Mouse (Mus musculus) brain, embryonic 18.5 days (tissue): ENCODE data around the gene Btbd3.

ENCODE experiments used
- DNase-seq: peaks from one replicate; pipeline ENCODE4 v3.0.0-alpha.2; 2012; ENCODE audit warnings: low read depth, low spot score

Gene Btbd3

DNA sequence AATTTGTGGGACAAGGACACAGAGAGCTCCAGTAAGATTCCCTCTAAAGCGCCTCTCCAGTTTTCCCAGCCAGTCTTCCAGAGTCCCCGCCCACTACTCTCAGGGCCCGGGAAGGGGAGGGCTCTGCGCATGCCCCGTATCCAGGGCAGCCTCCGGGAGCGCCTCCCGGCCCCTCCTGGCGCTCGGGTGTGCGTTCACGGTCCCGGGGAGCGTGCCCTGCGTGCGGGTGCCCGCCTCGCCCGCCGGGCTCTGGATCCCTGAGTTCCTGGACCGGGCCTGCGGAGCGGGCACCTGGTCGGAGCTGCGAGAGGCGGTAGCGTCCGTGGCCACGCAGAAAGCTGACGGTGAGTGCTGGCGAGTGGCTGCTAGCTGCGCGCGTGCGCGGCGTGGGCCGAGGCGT, at the start of gene Btbd3:
TSS of gene Btbd3 (plus strand) at position 155 of the 400 bp plus-strand sequence.
- peak; percentile 83 for DNase-seq

DNA sequence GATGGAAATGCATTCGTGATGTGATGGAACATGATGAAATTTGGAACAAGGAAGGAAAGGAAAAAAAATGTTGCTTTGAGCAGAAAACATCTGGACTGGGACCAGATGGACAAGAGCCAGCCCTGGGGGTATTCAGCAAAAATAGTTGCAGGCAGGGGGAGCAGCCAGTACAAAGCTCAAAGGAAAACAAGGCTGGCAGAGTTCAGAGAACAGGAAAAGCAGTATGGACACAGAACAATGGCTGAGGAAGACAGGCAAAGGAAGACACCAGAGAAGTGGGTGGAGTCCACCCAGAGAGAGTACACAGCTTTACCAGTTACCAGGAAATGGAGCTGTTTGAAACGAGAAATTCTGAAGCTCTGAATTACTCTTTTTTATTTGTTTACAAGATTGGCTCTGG, 40.8 kb upstream of the Btbd3 start:
- DNase-seq, result no peak

DNA sequence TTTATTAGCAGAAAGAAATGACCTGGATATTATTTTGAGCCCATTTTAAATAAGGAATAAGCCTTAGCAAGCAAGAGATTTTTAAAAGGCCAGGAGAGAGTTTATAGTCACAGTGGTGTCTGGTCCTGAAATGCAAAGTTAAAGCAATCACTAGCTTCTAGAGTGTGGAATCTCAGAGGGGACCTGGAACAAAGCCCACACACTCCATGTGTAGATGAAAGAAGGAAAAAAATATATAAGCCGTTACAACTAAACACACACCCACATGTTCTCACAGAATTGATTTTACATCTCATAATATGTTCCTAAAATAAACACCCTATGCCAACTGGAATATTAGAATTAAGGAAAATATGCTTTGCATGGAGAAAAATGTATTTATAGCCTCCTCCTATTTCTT, 36.1 kb upstream of the Btbd3 start:
- no peak for DNase-seq

DNA sequence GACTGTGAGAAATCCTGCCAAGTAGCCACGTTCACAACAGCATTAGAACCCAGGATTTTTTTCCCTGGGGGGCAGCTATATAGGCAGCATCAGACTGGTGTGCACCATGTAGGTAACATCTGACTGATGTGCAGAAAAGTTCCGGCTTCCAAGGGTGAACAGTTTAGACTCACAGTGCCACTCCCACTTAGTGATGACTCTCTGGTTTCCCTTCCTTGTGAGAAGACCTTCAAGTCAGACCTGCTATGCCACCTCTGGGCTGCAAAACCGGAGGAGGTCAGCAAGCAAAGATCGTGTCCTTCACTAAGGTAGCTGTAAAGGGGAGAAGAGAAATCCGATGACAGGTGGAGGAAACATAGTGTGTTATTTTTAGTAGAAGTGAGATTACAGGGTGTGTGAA, 24.1 kb upstream of the Btbd3 start:
- DNase-seq, result no peak

DNA sequence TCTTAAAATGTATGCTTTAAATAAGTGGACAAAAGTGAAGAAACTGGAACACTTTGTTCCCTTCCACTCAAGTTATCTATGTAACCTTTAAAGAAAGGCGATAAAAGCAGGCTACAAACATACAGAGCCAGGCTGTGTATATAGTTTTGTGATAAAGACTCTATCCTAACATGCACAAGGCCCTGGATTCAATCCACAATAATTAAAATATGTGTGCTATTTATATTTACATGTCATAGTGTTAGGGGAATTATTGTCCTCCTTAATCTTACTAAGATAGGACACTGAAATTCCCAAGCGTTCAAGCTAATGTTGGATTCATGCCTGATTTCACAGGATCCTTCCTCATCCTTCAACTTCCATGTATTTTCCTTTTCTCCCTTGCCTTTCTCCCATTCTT, 20.2 kb upstream of the Btbd3 start:
- no peak for DNase-seq

DNA sequence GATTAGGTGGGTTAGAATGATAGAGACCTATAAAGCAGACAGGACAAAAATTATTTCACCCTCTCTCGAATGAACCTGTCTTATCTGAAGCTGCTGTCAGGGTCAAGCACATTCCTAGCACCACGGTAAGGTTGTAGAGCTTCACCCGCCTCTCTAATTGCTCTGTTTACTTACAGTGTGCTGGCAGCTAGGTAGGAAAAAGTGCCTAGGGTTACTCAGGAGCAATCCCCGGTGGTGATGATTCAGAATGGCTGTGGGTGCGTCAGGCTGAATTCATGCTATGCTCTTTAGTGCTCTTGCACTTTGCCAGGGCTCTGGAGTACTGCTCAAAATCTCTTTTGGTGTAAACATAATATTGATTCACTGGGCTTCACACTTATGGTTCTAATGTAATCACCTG, 13.9 kb upstream of the Btbd3 start:
- no peak for DNase-seq

DNA sequence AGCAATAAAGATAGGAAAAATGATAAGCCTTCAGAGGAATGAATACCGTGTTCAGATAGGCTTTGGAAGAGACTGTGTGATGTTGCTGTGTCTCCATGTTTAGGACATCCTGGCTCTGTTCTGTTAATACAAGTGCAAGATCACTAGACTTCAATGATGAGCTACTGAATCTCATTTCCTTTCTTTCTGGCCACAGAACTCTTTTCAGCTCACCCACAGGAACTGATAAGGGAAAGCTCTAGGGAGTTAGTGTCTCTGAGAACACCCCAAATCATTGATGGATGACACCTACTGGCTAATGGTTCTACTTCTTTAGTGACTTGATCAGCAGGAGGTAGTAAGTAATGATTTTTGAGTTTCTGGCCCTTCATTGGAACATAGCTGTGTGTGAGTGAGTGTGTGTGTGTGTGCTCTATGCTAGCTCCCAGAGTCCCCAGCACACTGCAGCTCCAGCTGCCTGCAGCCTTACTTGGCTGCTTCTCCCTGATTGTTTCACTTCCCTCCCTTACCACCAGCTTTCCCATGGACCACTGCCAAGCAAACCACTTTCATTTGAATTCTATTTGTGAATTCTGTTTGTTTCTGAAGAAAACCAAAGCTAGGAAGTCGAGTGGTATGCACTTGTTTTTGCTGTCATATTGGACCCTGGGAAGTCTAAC, 10.6 kb upstream of the Btbd3 start:
- DNase-seq, result peak; percentile 55

DNA sequence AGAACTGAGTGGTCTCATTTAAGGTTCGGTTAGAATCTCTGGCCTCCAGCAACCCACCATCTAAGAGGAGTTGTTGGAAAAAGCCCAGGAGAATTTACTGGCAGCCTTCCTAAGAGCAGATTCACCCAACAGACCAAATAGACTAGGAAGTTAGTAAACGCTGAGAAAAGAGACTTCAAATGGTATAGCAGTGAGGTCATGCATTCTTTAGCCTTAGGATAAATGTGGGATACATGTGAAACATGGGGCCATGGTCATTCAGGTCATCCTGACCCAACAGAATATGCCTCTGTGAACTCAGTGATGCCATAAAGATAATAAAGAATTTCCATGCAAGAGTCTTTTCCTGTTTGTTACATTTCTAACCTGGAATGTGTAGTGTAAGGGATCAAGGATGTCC, 8.4 kb upstream of the Btbd3 start:
- DNase-seq, result no peak

DNA sequence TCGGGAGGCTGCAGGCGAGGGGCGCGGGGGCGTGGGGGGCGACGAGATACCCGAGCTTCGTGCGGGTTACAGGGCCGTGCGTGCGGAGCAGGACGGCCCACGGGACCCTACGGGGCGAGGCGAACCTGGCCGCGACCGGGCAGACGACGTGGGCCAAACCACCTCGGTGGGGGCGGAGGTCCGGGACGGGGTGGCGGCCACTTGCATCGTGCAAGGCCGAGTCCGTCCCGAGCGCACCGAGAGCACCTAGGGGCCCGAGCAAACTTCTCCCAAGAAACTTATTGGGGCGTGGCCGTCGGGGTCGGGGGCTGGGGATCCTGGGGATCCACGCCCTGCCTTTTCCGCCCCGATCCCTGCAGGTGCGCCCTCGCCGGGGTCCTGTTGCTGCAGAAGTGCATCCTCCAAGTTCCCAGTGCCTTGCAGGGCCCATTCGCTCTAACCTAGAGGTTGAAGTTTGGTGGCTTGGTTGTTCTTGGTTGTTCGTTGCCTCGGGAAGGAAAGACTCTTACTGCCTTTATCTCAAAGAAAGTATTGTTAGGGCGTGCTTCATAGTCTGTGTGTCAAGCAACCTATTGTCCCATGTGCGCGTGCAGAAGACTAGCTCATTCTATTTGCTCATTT, 596 bp downstream of the Btbd3 start:
- DNase-seq, result no peak

DNA sequence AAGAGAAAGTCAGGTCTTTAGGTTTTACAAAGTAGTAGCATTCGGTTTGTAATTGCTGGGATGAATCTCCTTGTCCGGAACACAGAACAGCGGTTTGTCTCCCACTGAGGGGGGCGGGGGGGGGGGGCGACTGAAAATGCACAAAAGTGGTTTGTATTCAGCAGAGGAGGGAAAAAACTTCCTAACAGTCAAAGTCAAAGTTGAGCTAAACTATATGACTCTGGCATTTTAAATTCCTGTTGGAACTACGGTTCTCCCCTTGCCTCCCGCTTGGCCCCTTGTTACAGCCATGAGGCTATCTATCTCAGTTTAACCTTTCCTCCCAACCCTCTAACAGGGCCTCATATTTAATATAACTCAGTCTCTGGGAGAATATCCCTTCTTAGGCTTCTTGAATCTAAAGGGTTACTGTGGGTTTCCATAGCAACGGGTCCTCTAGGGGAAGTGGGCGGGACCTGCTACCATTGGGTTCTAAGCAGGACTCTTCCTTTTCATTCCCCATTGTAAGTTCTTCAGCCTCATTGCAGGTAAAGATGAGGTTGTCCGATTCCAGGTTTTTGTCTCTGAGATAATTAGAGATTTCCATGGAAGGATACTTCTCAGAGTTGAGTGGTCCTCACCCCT, 1.4 kb downstream of the Btbd3 start:
- DNase-seq, result peak; percentile 66

DNA sequence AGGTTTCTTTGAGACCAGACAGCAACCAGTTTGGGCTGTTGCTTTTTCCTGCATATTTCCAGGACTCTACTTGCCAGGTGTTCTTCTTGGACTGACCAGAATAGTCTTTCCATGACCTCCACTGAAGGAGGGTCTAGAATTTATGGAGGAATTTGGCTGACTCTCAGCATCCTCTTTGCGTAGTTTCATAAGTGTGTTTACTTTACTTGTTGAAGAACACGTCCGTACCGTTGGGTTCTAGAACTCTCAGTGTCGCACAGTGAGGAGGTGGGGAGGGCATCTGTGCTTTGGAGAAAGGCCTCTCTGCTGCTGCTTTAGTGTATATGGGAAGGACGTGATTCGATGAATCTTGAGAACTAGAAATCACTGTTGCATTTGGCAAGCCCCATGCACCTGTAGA, 4.8 kb downstream of the Btbd3 start:
- no peak for DNase-seq

DNA sequence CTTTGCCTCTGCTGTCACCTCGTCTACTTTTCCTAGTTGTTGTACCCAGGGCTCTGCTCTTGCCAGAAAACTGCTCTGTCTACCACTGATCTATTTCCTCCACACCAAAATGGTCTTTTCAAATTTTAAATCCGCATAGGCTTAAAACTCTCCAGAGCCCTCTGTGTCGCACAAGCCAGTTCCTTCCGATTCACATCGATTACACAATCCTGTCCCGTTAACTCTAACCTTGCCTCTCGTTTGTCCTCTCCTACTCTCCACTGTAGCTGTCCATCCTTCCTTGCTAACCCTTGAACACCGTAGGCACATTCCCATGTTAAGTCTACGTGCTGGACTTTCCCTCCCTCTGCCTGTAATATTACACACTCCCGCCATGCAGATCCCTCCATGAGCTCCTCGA, 6.5 kb downstream of the Btbd3 start:
- DNase-seq, result no peak

DNA sequence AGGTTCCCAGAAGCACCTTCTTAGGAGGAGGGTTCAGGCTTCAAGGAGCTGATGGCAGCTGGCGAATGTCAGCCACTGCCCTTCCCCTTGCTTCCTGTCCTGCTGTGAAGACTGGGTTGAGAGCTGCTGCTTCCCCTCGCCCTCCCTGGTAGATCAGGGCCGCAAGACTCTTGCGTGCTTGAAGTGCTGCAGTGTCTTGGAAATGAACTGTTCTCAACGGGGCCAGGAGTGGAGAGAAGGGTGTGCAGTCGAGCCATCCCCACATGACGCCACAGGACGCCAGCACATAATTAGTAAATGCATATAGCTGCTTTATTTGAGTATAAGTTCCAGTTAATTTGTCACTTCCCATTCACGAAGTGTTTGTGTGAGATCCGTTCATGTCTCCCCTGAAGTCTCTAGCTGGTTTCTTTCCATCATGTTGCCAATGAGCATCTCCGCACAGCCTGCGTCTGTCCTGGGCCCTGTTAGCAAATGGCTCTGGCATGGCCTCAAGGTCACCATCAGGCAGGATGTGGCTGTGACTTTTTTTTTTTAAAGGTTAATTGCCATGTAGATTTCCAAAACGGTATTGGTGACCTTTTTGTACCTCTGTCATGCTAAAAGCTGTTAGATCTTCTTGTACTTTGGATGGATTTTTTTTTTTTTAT, 9.1 kb downstream of the Btbd3 start:
- no peak for DNase-seq

DNA sequence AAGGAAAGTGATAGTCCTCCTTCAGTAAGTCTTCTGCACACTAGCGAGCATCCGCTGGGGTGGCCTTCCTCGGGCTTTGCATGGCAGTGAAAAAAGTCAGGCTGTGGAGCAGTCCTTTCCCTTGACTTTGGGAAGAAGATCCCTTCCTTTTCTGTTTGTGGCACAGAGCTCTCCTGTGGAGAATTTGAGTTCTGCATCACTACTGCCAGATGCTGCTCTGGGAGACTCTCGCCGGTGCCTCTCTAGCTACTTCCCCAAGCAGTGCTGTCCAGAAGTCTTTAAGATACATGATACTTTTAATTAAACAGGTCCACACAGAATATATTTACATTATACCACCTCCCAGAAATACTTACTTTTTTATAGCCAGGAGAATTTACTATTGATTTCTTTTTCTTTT, 10.3 kb downstream of the Btbd3 start:
- no peak for DNase-seq

DNA sequence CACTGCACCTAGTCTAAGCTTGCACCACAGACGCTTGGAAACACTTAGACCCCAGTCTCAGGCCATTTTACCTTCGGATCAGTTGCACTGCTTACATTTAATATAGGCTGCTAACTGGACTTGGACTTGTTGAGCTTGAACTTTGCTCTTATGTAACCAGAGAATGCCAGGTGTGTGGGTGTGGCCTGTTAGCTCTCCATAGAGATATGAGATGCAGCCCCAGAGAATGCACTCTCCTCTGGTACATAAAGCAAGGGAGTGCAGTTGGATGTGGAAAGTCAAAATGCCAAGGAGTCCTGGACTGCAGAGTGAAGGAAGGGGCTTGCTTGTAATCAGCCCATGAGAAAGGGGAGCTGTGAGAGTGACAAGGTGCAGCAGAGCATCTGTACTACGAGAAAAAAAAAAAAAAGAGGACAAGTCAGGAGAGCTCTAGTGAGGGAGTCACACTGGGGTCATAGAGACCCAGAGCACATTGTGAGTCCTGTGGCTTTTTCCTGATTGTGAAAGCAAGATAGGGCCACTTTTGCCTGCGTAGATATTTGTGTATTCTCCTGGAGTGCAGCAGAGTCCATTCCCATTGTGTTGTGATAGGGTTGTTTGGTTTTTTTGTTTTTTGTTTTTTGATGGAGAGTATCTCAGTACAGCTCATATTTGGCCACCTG, 11.6 kb downstream of the Btbd3 start:
- DNase-seq, result no peak

DNA sequence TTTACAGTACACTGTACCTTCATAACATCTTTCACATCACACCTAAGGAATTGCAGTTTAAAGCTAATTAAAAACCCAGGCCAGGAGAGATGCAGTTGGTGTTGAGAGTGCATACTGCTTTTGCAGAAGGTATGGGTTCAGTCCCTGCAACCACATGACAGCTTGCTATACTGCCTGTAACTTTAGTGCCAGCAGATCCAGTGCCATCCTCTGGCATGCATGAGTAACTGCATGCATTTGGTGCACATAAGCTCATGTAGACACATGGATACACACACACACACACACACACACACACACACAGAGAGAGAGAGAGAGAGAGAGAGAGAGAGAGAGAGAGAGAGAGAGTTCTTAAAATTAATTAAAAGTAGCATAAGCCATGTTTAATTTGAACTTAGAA, 13.0 kb downstream of the Btbd3 start:
- DNase-seq, result no peak

DNA sequence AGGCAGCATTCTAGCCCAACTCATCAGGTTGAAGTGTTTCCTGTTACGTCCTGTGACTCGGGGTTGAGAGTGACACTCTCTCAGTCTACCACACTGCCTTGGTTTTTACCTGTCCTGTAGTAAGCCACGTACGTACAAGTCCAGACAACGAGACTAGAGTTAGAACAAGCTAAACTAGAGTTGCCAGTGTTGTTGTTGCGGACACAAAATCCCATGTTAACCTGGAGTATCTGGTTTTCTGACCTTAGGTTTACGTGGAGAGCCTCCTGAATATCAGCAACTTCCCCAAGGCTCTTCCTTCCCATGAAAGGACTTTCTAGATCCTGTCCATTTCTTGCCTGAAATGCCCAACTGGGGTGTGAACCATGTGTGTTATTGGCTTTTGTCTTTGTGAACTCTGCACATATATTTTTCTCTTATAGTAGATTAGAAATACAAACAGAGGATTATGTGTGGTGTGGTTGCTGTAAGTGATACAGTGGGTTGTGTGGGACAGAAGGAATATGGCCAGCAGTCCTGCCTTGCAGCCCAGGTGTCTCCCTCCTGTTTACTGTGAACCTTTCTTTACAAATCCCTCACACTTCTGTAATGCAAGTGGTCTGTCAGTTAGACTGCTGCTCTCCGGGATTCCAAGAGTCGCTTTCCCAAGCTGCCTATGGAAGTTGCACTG, 17.2 kb downstream of the Btbd3 start:
- DNase-seq, result no peak

DNA sequence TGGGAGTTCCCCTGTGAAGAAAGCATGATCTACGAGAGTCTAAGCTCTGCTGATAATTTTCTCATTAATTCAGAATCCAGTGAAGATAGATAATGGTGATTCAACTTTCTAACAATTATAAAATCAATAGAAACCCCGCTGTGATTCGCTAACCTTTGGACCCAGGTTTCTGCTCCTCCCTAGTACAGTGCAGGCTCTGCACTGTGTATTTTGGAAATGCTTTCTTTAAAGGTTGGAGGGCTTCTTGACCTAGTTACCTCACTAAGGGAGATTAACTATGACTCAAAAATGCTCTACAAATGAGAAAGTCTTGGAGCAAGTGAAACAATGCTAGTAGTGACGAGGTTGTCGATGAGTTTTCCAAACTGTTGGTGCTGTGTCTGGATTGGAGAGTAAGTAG, 17.7 kb downstream of the Btbd3 start:
- DNase-seq, result no peak

DNA sequence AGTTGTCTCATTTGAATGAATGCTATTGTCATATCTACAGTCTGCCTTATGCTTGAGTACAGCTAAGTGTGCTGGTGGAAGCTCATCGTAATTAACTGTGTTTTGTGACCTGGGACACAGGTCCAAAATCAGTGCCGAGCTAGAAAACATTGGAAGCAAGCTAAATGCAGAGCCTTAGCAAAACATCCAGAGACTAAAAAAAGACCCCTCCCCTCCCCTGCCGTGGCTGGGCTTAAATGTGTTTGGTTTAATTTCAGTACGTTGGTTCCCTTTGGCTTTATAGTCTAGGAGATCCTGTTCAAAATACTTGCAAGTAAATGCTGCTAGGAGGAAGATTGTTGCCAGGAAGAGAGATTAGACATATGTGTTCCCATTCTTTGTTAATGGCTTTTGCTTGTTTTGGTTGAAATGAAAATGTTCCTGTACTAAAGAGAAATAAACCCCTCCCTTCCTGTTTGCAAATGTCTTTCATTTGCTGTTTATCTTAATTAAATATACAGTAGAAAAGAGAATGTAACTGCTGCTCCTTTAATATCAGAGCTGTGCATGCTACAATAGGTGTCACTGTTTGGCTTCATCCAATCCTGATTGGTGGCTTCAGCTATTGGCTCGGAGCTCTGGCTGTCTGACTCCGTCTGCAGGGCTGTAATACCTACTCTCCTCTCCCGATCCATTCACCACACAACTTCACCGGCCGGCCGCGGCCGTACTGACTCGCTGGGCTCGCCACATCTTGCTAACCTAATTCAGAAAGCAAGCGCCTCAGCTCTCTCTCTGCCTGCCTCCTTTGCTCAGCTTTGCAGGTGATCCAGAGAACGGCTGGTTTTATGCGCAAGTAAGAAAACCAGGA, 21.7 kb downstream of the Btbd3 start:
- peak; percentile 69 for DNase-seq

DNA sequence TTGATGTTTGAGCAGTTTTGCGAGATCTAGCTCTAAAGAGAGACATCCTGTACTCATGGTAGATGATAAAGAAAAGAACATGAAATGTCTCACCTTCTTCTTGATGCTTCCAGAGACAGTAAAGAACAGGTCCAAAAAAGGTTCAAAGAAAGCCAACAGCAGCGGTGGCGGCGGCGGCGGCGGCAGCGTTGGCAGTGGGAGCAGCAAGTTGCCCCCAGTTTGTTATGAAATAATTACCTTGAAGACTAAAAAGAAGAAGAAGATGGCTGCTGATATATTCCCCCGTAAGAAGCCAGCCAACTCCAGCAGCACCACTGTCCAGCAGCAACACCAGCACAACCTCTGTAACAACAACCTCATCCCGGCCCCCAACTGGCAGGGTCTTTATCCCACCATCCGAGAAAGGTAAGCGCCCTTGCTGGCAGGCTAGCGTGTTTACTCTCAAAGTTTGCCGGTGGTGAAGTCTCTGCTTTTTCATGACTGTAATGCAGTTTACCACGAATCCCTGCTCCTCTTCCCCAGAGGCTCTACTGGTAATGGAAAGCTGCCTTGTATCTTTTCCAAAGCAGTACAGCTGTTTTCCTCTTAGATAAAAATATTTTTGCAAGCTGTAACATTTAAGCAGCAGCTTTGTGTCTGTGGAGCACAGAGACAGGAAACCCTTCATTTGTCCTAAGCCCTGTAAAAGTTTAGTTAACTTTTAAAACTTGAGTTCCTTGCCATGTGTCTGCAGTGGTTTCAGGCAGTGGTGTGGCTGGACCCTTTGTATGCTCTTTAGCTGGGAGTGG, 22.7 kb downstream of the Btbd3 start:
- no peak for DNase-seq
